Mouse (Mus musculus) myocyte (in vitro differentiated cells): Measurements from ENCODE around the gene Zfp109.

Experiments used
- CEBPB ChIP-seq: IDR thresholded peaks from 2 replicates; pipeline ENCODE4 v1.6.1; 2011; ENCODE audit warnings: mild to moderate bottlenecking, moderate library complexity; ENCODE audit not compliant: poor library complexity, insufficient read depth, severe bottlenecking
- E2F4 ChIP-seq: IDR thresholded peaks from one replicate; pipeline ENCODE4 v1.6.1; 2011; ENCODE audit warnings: mild to moderate bottlenecking, control low read depth, moderate library complexity; ENCODE audit not compliant: insufficient read depth
- MAX ChIP-seq: IDR thresholded peaks from one replicate; pipeline ENCODE4 v1.6.1; 2011; ENCODE audit warnings: low read depth, mild to moderate bottlenecking, control low read depth
- MYOD1 ChIP-seq, 3 experiments: IDR thresholded peaks; one replicate each; pipeline ENCODE4 v1.6.1; 2011; ENCODE audit warnings: control low read depth in 2 of 3, low read depth in 2 of 3, mild to moderate bottlenecking in 2 of 3, moderate library complexity in 1 of 3; ENCODE audit not compliant: insufficient read length in 2 of 3, control insufficient read depth in 1 of 3
- MYOG ChIP-seq, 3 experiments: IDR thresholded peaks; one replicate each; pipeline ENCODE4 v1.6.1; 2011; ENCODE audit warnings: control low read depth in 2 of 3, low read depth in 2 of 3, mild to moderate bottlenecking in 2 of 3; ENCODE audit not compliant: insufficient read length in 2 of 3, control insufficient read depth in 1 of 3, insufficient read depth in 1 of 3
- POLR2A ChIP-seq: IDR thresholded peaks from one replicate; pipeline ENCODE4 v1.6.1; 2011; ENCODE audit warnings: low read depth, mild to moderate bottlenecking, control low read depth, moderate library complexity; ENCODE audit not compliant: insufficient read length
- POLR2AphosphoS2 ChIP-seq: IDR thresholded peaks from one replicate; pipeline ENCODE4 v1.6.1; 2011; ENCODE audit warnings: low read depth, control low read depth; ENCODE audit not compliant: insufficient read length
- REST ChIP-seq: IDR thresholded peaks from one replicate; pipeline ENCODE4 v1.6.1; 2011; ENCODE audit warnings: mild to moderate bottlenecking, control low read depth, moderate library complexity; ENCODE audit not compliant: insufficient read depth, insufficient read length
- SRF ChIP-seq: IDR thresholded peaks from one replicate; pipeline ENCODE4 v1.6.1; 2011; ENCODE audit warnings: low read depth; ENCODE audit not compliant: control insufficient read depth, insufficient read length
- TCF12 ChIP-seq: IDR thresholded peaks from one replicate; pipeline ENCODE4 v1.6.1; 2011; ENCODE audit warnings: mild to moderate bottlenecking, control low read depth; ENCODE audit not compliant: poor library complexity, insufficient read depth, severe bottlenecking
- TCF3 ChIP-seq: IDR thresholded peaks from one replicate; pipeline ENCODE4 v1.6.1; 2011; ENCODE audit warnings: low read depth, control low read depth; ENCODE audit not compliant: insufficient read length
- USF1 ChIP-seq: IDR thresholded peaks from one replicate; pipeline ENCODE4 v1.6.1; 2011; ENCODE audit warnings: low read depth, mild to moderate bottlenecking, control low read depth, moderate library complexity

DNA sequence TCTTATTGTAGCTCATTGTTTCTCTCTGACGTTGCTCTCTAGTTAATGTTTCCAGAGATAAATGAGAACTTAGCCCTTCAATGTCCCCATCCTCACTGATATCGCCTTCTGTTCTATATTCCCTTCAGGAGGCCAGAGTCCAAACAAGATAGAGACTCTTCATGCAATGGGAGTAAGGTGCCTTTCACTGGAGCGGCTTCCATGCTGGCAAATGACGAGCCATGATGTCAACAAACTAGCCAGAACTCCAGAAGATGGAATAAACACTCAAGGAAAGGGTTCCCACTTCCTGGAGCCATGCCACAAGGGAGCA lies 22.6 kb upstream of the Zfp109 start:
- TF ChIP-seq POLR2A: no peak
- no peak for TF ChIP-seq E2F4
- no peak for TF ChIP-seq MYOD1 (IDR thresholded peaks at IDR 0.05; ENCODE audit: control insufficient read depth in 1 of 3, insufficient read length in 2 of 3, low read depth in 2 of 3)
- no peak for TF ChIP-seq USF1
- TF ChIP-seq REST: no peak
- no peak for TF ChIP-seq POLR2AphosphoS2
- no peak for TF ChIP-seq TCF3
- TF ChIP-seq CEBPB: no peak
- TF ChIP-seq MAX: no peak
- no peak for TF ChIP-seq SRF
- no peak for TF ChIP-seq TCF12
- TF ChIP-seq MYOG (IDR thresholded peaks at IDR 0.05; ENCODE audit: control insufficient read depth in 1 of 3, insufficient read depth in 1 of 3, insufficient read length in 2 of 3, low read depth in 2 of 3): no peak
